Mouse (Mus musculus) megakaryocyte, embryonic 14.5 days (primary cell): ENCODE measurements around the gene Ube2o. TPM values are rescaled to one million over a fixed set of nuclear protein-coding genes. Genes with fewer than 3 reads are reported as not detected.
"Not testable (repeated sequence)": the region's sequence is repeated elsewhere in the genome, so short reads cannot be mapped to it uniquely, and the experiment has no call there.

ENCODE experiments used
- H3K27me3 ChIP-seq: replicated peaks from 2 replicates; pipeline ENCODE3; 2012; ENCODE audit warnings: inconsistent platforms
- H3K36me3 ChIP-seq: replicated peaks from 2 replicates; pipeline ENCODE3; 2012; ENCODE audit warnings: low read length, inconsistent platforms, mixed read lengths
- H3K4me1 ChIP-seq: 2 replicates; pipeline ENCODE4 v1.6.1; 2012; ENCODE audit warnings: inconsistent platforms
- H3K4me3 ChIP-seq: replicated peaks from 2 replicates; pipeline ENCODE3; 2012; ENCODE audit warnings: moderate library complexity, mild to moderate bottlenecking, inconsistent platforms
- H3K9me3 ChIP-seq: 2 replicates; pipeline ENCODE4 v1.6.1; 2012; ENCODE audit warnings: inconsistent platforms
- FLI1 ChIP-seq: IDR thresholded peaks from 2 replicates; pipeline ENCODE4 v1.6.1; 2012; ENCODE audit warnings: low read length, inconsistent platforms, mixed read lengths
- GATA1 ChIP-seq: IDR thresholded peaks from 3 replicates; pipeline ENCODE4 v1.6.1; 2012; ENCODE audit warnings: mixed read lengths, low read length, inconsistent platforms, borderline replicate concordance
- polyA plus RNA-seq: library from polyadenylated mRNA; stranded (reverse); fragments of >175 nt; gene quantifications from 2 replicates; pipeline ENCODE4 v1.2.3, GENCODE M21; 2012; ENCODE audit warnings: low replicate concordance; ENCODE audit not compliant: insufficient read depth

The Ube2o gene
- polyA plus RNA-seq, 1 experiment = 115 TPM

- H3K4me3 ChIP-seq = no peak overlapping the region
- peaks cover 19% of the 10 kb centered on the region for H3K27me3 ChIP-seq
- TF ChIP-seq FLI1 = no peak
- no peak for TF ChIP-seq GATA1
- no peaks in the 10 kb centered on the region for H3K9me3 ChIP-seq
- H3K4me1 ChIP-seq = peaks cover 28% of the 10 kb centered on the region
- H3K36me3 ChIP-seq = no peaks in the 10 kb centered on the region
Measured at GRCm38 (mm10) chr11:116501005-116501746, 80.1 kb downstream of the Ube2o start.

GRCm38 (mm10) chr11:116499018-116499417 is 82.2 kb downstream of the Ube2o start:
- H3K27me3 ChIP-seq = peaks cover 4% of the 10 kb centered on the region
- H3K36me3 ChIP-seq = no peaks in the 10 kb centered on the region
- no peaks in the 10 kb centered on the region for H3K9me3 ChIP-seq
- no peak for TF ChIP-seq GATA1
- no peak for TF ChIP-seq FLI1
- H3K4me3 ChIP-seq = no peak overlapping the region
- peaks cover 31% of the 10 kb centered on the region for H3K4me1 ChIP-seq

- H3K9me3 ChIP-seq = no peaks in the 10 kb centered on the region
- H3K4me3 ChIP-seq = no peak overlapping the region
- TF ChIP-seq FLI1 (no peak), GATA1 (no peak)
- H3K4me1 ChIP-seq = peaks cover 36% of the 10 kb centered on the region
- H3K27me3 ChIP-seq = peaks cover 4% of the 10 kb centered on the region
- no peaks in the 10 kb centered on the region for H3K36me3 ChIP-seq
Measured at GRCm38 (mm10) chr11:116498596-116498995, 82.7 kb downstream of the Ube2o start.

- H3K27me3 ChIP-seq = peaks cover 4% of the 10 kb centered on the region
- no peaks in the 10 kb centered on the region for H3K36me3 ChIP-seq
- no peak overlapping the region for H3K4me3 ChIP-seq
- TF ChIP-seq GATA1 (no peak), FLI1 (no peak)
- H3K4me1 ChIP-seq = peaks cover 41% of the 10 kb centered on the region
- H3K9me3 ChIP-seq = no peaks in the 10 kb centered on the region
Measured at GRCm38 (mm10) chr11:116497313-116497712, 83.9 kb downstream of the Ube2o start.

- H3K36me3 ChIP-seq = no peaks in the 10 kb centered on the region
Measured at GRCm38 (mm10) chr11:116494474-116495174, 86.6 kb downstream of the Ube2o start.

GRCm38 (mm10) chr11:116493795-116494252 is 87.4 kb downstream of the Ube2o start, which contains the start of gene Prpsap1:
Prpsap1 (minus strand) TSS chr11:116494202.
- Histone ChIP-seq H3K4me1 (peaks cover 47% of the 10 kb centered on the region), H3K27me3 (no peaks in the 10 kb centered on the region), H3K36me3 (no peaks in the 10 kb centered on the region), H3K4me3 (no peak within 1 kb of the TSS), H3K9me3 (no peaks in the 10 kb centered on the region)
- no peak for TF ChIP-seq GATA1
- TF ChIP-seq FLI1 = no peak

More at GRCm38 (mm10) chr11:116494474-116495174, 86.6 kb downstream of the Ube2o start:
- H3K9me3 ChIP-seq = no peaks in the 10 kb centered on the region
- TF ChIP-seq FLI1 = no peak
- no peak for TF ChIP-seq GATA1
- H3K4me1 ChIP-seq = peaks cover 39% of the 10 kb centered on the region
- H3K27me3 ChIP-seq = peaks cover 2% of the 10 kb centered on the region
- H3K4me3 ChIP-seq = no peak overlapping the region

GRCm38 (mm10) chr11:116493191-116493590 is 88.1 kb downstream of the Ube2o start:
- Histone ChIP-seq H3K9me3 (no peaks in the 10 kb centered on the region), H3K4me3 (no peak overlapping the region), H3K36me3 (no peaks in the 10 kb centered on the region), H3K27me3 (no peaks in the 10 kb centered on the region), H3K4me1 (peaks cover 45% of the 10 kb centered on the region)
- TF ChIP-seq GATA1 (no peak), FLI1 (no peak)

- H3K36me3 ChIP-seq, H3K4me3 ChIP-seq, H3K9me3 ChIP-seq, H3K27me3 ChIP-seq: not testable (repeated sequence)
- peaks cover 41% of the 10 kb centered on the region for H3K4me1 ChIP-seq
Measured at GRCm38 (mm10) chr11:116492507-116492906, 88.7 kb downstream of the Ube2o start.

- H3K36me3 ChIP-seq = peaks cover 16% of the 10 kb centered on the region
- TF ChIP-seq FLI1 (no peak), GATA1 (no peak)
- H3K9me3 ChIP-seq = no peaks in the 10 kb centered on the region
- H3K4me1 ChIP-seq = peaks cover 35% of the 10 kb centered on the region
- no peaks in the 10 kb centered on the region for H3K27me3 ChIP-seq
- H3K4me3 ChIP-seq = no peak overlapping the region
Measured at GRCm38 (mm10) chr11:116491338-116491737, 89.9 kb downstream of the Ube2o start.

- Histone ChIP-seq H3K9me3 (no peaks in the 10 kb centered on the region), H3K27me3 (no peaks in the 10 kb centered on the region), H3K4me3 (peak overlapping the region; percentile 98), H3K36me3 (peaks cover 25% of the 10 kb centered on the region), H3K4me1 (peaks cover 35% of the 10 kb centered on the region)
- TF ChIP-seq FLI1 (no peak), GATA1 (no peak)
Measured at GRCm38 (mm10) chr11:116490232-116491107, 90.8 kb downstream of the Ube2o start.
